Mouse (Mus musculus) monocyte, adult 2 months (primary cell): Measurements from ENCODE around the gene Tnfsfm13.

Experiments used
- DNase-seq, 2 experiments: peaks; one replicate each; pipeline ENCODE4 v3.0.0; 2022; ENCODE audit warnings: low spot score in 2 of 2, low read depth in 1 of 2

Gene Tnfsfm13

DNA sequence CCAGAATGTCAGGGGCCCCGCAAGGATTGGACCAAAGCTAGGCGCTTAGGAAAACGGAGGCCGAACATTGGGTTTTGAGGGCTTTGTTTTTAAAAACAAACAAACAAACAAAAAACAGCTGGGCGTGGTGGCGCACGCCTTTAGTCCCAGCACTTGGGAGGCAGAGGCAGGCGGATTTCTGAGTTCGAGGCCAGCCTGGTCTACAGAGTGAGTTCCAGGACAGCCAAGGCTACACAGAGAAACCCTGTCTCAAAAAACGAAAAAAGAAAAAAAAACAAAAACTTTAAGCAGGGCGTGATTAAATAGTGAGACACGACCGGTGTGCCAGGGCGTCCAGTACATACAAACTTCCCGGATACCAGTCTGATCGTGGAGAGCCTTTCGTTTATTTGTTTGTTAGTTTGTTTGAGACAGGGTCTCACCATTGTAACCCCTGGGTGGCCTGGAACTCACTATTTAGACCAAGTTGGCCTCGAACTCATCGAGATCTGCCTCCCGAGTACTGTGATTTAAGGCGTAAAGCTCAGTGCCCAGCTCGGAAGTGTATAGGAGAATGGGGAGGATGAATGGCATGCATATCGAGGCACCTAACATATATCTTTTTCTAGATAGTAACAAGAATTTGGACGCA is 13.6 kb downstream of the Tnfsfm13 start:
- DNase-seq, result no peak

DNA sequence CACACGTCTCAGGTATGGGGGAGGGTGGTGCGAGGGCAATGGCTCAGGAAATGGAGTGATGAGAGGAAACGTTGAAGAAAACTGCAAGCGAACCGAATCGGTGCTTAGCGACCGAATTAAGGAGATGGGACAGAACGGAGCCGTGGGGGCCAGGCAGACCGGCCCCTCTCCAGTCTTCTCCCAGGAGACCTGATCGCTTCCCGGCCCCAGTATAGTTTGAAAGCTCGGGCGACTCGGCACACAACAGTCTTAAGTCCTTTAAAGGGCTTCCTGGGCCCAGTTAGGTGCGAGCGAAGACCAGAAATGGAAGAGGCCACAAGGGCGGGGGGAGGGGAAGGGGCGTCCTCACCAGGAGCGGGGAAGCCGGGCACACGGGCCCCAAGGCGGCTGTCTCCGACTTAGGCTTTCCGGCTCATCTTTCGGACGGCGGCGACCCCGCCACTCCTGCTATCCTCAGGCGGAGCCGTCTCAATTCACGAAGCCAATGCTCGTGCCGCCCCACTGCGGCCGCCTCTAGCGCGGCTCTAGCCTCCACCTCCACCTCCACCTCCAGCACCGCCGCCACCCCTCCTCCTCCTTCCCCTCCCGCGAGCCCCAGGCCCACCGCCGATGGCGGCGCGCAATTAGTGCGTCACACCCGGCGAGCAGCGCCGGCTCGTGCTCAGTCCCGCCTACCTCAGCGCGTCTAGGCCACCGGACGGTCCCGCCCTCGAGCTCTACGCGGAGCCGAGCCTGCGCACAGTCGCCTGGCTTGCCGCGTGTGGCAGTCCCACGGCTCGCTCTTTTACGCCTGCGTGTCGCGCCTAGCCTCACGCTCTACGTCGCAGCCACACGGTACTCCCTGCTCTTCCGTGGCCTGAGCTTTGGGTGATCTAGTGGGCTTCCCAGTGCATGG is 14.3 kb downstream of the Tnfsfm13 start, which contains the start of gene Senp3:
Gene Senp3 (minus strand): TSS at position 771 of the 895 bp plus-strand sequence.
- DNase-seq, result peak; percentile 90 to 95

GRCm38 (mm10) chr11:69680136-69680855 is 15.6 kb downstream of the Tnfsfm13 start:
- DNase-seq, result no peak

DNA sequence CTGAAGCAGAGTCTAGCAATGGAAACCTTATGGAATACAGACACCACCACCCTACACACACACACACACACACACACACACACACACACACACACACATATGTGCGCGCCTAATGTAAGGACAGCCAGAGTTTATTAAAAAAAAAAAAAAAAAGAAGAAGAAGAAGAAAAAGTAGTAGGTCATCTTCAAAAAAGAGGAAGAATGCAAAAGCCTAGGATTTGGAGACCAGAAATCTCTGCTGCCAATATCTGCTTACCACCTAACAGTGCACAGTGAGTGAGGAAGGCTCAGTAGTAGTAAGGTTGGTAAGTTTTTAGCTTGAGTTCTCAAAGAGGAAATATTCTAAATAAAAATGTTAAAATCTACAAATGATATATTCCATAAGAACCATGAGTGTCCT is 16.8 kb downstream of the Tnfsfm13 start:
- DNase-seq, result no peak

DNA sequence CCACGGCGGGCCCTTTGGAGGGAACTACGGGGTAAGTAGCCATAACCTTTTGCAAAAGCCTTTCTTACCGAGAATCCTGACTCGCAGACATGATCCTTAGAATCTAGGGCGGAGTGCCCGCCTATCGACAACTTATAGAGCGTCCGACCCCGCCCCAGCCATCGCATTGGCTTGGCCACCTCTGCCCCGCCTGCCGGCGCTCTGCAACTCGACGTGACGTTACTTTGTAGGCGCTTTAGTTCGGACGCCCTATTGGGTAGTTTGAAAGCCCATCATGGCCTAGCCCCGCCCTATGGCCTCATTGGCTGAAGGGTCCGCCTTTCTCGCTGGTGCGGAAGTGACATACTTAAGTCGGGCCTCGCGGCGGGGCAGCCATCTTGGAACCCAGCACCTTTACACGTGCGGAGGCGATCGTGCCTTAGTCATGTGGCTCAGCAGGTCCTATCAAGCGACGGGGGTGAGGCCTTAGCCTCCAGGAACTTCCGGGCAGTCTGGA is 23.6 kb downstream of the Tnfsfm13 start, which contains the start of gene Eif4a1:
Gene Eif4a1 (minus strand): TSS at position 213 of the 496 bp plus-strand sequence.
- peak; percentile 99 to 100 for DNase-seq

- no peak for DNase-seq
These were observed 24.2 kb downstream of the Tnfsfm13 start for GRCm38 (mm10) chr11:69671726-69672124.

DNA sequence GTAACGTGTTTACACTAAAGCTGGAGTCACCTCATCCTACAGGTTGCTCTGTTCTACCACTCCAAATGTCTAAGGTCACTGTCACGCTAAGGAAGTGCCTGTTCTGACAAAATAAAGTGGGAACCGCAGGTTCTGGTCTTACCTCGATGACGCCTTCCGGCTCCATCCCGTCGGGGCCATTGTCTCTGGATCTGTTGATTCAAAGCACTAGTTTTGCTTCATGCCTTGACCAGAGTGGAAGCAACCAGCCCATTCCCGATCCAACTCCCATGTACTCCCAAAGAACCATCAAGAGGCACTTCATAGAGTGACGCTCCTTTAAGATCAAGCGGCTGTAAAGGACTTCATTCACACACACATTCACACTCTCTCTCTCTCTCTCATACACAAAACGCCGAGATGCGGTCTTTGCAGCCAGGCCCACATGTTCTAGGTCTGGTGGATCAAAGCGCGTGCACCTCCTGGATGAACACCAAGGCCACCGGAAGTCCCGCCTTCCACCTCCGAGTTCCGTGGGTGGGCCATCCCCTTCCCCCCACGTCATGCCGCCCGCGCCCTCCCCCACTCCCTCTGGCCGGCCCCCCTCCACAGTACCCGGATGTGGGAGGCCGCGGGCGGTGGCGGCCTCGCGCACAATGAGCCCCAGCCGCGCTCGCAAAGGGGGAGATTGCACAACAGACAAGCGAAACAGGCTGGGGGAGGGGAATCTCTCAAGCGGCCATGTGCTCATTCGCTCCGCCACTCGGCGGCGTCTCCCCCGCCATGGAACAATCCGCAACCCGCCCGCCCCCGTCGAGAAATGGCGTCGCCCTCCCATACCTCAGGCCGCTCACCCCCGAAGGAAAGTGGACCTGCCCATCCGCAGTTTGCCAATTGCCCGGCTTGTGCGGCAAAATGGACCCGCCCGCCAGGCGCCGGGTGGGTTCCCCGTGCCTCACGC is 24.8 kb downstream of the Tnfsfm13 start:
- DNase-seq, result peak; percentile 89 to 94

DNA sequence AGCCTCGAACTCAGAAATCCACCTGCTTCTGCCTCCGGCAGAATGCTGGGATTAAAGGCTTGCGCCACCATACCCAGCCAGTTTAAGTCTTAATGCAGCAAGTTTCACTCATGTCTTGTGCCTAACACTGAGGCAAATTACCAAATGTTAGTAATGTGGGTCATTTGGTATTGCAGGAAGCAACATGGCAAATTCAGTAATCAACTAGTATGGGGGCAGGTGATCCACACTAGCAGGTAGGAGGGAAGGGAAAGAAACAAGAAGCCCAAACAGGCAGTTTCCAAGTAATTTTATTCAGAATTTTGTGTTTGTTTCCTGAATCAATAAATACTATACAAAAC is 29.3 kb downstream of the Tnfsfm13 start:
- no peak for DNase-seq

DNA sequence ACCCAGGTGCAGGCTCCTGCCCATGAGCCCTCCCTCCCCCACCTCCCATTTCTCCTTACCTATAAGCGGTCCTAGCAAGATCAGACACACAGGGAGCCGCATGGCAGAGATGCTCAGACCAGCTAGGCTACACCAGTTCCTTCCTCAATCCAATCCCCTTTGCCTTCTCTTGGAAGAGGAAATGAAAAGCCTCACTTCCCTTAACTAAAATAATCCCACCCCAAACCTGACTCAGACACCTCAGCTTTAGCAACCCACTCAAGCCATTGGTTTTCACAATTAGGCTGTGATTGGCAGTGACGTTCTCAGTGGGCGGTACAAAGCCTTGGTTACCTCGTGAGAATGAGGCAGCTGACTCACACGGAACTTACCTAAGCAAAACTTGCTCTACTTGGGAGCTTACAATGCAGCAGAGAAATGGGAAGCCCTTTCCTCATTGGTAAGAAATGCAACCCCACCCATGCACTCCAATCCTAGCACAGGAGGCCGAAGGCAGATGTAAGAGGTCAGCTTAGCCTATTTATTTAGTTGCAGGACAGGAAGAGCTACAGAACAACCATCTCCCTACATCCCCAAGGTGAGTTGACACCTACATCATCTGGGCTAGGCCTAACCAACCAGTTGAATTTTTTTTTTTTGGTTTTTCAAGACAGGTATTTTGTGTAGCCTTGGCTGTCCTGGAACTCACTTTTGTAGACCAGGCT is 29.8 kb downstream of the Tnfsfm13 start, which contains the start of gene Cd68:
Gene Cd68 (minus strand): TSS at position 193 of the 704 bp plus-strand sequence.
- peak; percentile 91 to 95 for DNase-seq

GRCm38 (mm10) chr11:69665457-69665960 is 30.4 kb downstream of the Tnfsfm13 start:
- DNase-seq, result no peak

GRCm38 (mm10) chr11:69664841-69665240 is 31.1 kb downstream of the Tnfsfm13 start:
- DNase-seq, result no peak

- DNase-seq, result no peak
These were observed 32.1 kb downstream of the Tnfsfm13 start for GRCm38 (mm10) chr11:69663795-69664194.

DNA sequence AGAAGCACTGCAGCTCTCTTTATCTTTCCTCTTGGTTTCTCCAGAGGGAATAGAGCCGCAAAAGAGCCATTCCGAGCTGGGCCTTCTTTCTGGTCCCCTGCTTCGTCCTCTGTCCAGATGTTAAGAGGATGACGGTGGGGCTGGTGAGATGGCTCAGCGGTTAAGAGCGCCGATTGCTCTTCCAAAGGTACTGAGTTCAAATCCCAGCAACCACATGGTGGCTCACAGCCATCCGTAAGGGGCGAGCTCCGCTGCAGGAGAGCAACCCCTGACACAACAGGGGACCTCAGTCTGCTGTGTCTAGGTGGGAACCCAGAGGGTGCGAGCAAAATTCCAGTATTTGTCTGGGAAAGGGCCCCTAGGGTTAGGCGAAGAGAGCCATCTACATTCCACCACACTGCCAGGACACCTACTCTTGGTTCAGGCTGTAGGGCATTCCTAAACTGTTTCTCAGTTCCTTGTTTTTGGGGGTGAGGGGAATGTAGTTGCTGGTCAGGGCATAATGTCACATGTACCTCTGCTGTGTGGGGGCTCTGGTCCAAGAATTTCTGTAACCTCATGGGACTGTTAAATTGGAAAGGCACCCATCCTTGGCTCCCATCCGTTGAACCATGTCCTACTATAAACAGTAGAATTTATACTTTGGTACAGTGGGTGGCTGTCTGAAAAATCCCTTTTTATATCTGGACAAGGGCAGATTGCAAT is 32.8 kb downstream of the Tnfsfm13 start:
- no peak for DNase-seq

DNA sequence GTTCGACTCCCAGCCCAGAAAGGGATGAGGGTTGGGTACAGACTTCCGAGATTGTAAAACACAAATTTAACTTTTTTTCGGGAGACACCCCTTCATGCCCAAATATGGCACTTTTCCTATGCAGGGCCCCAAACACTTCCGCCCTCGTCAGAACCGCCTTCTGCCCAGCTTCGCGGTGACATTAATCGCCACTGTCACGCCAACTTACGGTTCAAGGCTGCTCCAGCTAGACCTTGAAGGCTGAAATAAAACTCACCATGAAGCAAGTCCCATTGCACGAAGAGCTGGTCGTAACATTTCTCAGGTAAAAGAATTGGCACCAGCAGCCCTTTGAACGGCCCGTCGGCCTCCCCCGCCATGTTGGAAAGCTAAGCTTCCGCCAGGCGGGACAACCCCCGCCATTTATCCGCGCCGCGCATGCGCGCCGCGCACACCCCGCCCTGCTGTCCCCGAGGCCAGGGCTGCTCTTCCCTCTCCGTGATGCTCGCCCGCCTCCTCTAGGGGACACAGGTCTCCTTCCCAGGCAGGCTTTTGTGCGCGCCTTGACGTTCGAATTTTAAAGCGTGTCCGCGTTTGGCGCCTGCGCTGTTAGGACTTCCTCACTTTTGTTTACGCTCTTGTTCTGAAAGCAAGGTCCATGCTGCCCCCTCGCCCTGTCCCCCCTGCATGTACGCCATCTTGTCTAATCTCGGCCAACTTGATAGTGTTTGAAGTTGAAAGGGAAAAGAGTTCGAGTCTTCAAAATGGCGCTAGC is 33.5 kb downstream of the Tnfsfm13 start, which contains the start of gene Mpdu1:
Gene Mpdu1 (minus strand): TSS at position 430 of the 754 bp plus-strand sequence.
- DNase-seq, result peak; percentile 94 to 95

DNA sequence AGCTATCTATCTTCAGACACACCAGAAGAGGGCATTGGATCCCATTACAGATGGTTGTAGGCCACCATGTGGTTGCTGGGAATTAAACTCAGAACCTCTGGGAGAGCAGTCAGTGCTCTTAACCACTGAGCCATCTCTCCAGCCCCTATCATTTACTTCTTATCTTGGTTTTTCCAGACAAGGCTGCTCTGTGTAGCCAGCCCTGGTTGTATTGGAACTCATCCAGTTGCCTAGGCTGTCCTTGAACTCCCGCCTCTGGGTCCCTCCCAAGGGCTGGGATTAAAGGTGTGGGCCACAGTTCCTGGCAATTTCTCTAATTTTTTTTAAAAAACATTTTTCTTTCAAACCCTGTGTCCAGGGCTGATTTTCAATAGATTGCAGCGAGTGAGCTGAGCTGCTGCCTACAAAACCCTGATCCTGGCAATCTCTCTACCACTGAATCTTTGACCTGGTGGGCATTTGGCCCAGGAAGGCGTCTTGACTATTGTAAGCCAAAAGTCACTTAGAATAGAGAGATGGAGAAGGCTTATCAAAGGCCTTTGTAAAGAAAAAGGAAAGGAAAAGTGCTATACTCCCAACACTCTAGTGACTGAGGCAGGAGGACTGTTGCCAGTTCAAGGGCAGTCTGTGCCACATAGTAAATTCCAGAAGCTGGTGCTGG is 34.5 kb downstream of the Tnfsfm13 start:
- no peak for DNase-seq

- no peak for DNase-seq
These were observed 38.4 kb downstream of the Tnfsfm13 start for GRCm38 (mm10) chr11:69657462-69657881.
